Mouse (Mus musculus): ENCODE results near the gene Rnf216. TPM values are rescaled to one million over a fixed set of nuclear protein-coding genes. Genes with fewer than 3 reads are reported as not detected.

Gene Rnf216
- polyA plus RNA-seq, 1 experiment from 2014 or later: 25.1 TPM

DNA sequence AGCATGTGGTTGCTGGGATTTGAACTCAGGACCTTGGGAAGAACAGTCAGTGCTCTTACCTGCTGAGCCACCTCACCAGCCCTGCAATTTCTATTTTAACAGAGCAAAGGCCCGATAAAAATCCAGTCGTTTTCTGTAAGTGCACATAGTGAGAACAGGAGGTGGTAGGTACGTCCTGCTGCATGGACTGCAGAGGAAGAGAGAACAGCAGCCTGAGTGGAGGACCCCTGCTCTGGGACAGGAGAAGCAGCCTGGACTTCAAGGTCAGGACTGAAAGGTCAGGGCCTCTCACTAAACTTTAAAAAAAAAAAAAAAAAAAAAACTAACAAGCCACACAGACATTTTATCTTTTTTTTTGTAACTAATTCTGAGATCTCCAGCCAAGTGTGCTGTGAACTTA, 50.5 kb downstream of the Rnf216 start:
- Histone ChIP-seq H3K9me3 (no peaks in the 10 kb centered on the region), H3K27ac (replicated peaks) (peak overlapping the region; percentile 50), H3K9ac (no peak overlapping the region), H3K36me3 (peaks cover 47% of the 10 kb centered on the region), H3K4me1 (peaks cover 61% of the 10 kb centered on the region), H3K4me3 (no peak overlapping the region), H3K4me2 (no peak overlapping the region), H3K27me3 (replicated peaks) (no peaks in the 10 kb centered on the region)
- WGBS: 75% methylated on average over 3 of the region's 3 CpGs
- ATAC-seq (ENCODE audit: extremely low read depth, insufficient number of reproducible peaks, low FRiP score, low TSS enrichment): no peak

DNA sequence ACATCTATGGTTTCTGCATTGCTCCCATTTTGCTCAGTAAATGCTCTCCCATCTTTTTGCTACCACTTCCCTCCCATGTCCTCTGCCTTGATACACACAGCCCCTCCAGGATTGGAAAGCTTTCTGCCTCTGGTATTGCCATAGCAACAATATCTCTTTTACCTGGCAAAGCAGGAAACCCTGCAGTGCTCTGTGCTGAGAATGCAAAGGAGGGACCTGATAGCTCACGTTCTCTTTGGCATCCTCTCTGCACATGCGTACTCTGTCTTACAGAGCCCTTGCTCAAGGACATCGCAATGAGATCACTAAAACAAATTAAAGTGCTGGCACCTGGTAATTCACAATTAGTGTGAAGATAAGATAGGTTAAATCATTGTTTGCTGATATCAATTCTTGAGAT, 51.3 kb downstream of the Rnf216 start:
- H3K36me3 ChIP-seq: peaks cover 40% of the 10 kb centered on the region
- H3K9ac ChIP-seq: peak overlapping the region; percentile 1; the same call in 1 of the 2 replicates
- H3K4me2 ChIP-seq: no peak overlapping the region
- ATAC-seq (ENCODE audit: extremely low read depth, insufficient number of reproducible peaks, low FRiP score, low TSS enrichment): no peak
- H3K4me3 ChIP-seq: no peak overlapping the region
- H3K27ac ChIP-seq (replicated peaks): peak overlapping the region; percentile 50
- H3K27me3 ChIP-seq (replicated peaks): no peaks in the 10 kb centered on the region
- H3K4me1 ChIP-seq: peaks cover 64% of the 10 kb centered on the region
- H3K9me3 ChIP-seq: no peaks in the 10 kb centered on the region
- WGBS: 37% methylated on average over 3 of the region's 3 CpGs

DNA sequence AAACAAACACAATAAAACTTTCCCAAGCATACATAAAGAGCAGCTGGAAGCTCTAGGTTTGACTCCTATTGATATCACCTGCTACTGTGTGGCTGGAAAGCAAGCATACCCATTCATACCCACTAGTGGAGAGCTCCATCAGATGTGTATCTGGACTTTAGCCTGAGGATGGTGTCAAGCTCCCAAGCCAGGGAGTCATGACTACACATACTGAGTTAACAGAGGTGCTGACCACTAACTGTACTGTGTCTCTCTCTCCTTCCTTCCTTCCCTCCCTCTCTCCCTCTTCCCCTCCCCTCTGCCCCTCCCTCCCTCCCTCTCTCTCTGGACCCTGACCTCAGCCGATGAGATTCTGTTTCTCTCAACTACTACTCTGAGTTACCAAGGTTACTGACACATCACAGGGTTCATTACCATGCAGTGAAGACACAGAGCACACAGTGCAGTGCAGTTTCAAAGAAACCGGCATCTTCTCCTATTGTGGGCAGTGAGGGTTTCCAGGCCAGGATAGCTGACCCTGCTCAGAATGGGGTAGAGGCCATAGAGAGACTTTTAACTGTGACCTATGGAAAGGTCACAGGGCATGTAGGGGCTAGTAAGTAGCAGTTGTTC, 51.9 kb downstream of the Rnf216 start:
- peaks cover 40% of the 10 kb centered on the region for H3K36me3 ChIP-seq
- peaks cover 64% of the 10 kb centered on the region for H3K4me1 ChIP-seq
- H3K27ac ChIP-seq (replicated peaks): peak overlapping the region; percentile 50
- no peak for ATAC-seq (ENCODE audit: extremely low read depth, insufficient number of reproducible peaks, low FRiP score, low TSS enrichment)
- H3K4me3 ChIP-seq: no peak overlapping the region
- no peaks in the 10 kb centered on the region for H3K27me3 ChIP-seq (replicated peaks)
- peak overlapping the region; percentile 1; the same call in 1 of the 2 replicates for H3K9ac ChIP-seq
- H3K4me2 ChIP-seq: no peak overlapping the region
- H3K9me3 ChIP-seq: no peaks in the 10 kb centered on the region
- 26% methylated on average over 2 of the region's 2 CpGs for WGBS

DNA sequence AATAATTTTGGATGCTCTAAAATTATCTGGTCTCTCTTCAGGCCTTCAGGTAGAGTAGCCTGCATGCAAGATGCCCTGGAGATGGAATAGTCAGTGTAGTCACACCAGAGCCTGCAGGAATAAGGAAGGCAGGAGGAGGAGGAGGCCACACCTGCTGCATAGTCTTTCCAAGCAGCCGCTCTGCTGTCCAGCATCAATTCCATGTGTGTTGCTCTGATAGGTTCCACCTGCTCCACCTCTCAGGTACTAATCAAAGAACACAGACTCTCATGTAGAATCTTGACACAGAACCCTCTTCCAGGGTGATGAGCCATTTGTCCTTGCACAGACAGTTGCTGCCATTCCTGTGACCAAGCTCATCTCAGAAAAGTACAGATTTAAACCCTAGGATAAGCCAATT, 52.8 kb downstream of the Rnf216 start:
- H3K27ac ChIP-seq (replicated peaks): peak overlapping the region; percentile 89
- no peaks in the 10 kb centered on the region for H3K27me3 ChIP-seq (replicated peaks)
- peak overlapping the region; percentile 60; the same call in 1 of the 2 replicates for H3K9ac ChIP-seq
- H3K36me3 ChIP-seq: peaks cover 33% of the 10 kb centered on the region
- ATAC-seq (ENCODE audit: extremely low read depth, insufficient number of reproducible peaks, low FRiP score, low TSS enrichment): no peak
- no peaks in the 10 kb centered on the region for H3K9me3 ChIP-seq
- H3K4me2 ChIP-seq: no peak overlapping the region
- 77% methylated on average over 1 of the region's 1 CpGs for WGBS
- H3K4me1 ChIP-seq: peaks cover 71% of the 10 kb centered on the region
- H3K4me3 ChIP-seq: no peak overlapping the region

DNA sequence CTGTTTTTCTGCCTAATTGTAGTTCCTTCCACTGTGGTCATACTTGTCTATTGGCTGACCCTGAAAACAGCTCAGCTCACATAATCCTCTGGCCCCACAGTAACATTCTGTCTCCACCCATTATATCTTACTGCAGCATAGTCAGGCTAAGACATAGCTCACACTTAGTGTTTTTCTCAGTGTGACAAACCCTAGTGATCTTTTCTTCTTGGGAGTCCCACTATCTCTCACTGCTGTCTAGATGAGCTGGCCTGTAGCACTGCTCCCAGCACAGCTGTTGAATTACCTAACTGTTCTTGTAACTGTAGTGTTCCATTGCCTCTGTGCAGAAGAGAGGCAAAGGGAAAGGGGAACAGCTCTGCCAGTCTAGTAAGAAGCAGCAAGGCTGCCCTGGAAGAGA, 53.6 kb downstream of the Rnf216 start:
- Histone ChIP-seq H3K27me3 (replicated peaks) (no peaks in the 10 kb centered on the region), H3K36me3 (peaks cover 27% of the 10 kb centered on the region), H3K4me2 (no peak overlapping the region), H3K9ac (peak overlapping the region; percentile 60), H3K4me1 (peaks cover 79% of the 10 kb centered on the region), H3K9me3 (no peaks in the 10 kb centered on the region), H3K27ac (replicated peaks) (peak overlapping the region; percentile 89), H3K4me3 (no peak overlapping the region)
- no peak for ATAC-seq (ENCODE audit: extremely low read depth, insufficient number of reproducible peaks, low FRiP score, low TSS enrichment)

DNA sequence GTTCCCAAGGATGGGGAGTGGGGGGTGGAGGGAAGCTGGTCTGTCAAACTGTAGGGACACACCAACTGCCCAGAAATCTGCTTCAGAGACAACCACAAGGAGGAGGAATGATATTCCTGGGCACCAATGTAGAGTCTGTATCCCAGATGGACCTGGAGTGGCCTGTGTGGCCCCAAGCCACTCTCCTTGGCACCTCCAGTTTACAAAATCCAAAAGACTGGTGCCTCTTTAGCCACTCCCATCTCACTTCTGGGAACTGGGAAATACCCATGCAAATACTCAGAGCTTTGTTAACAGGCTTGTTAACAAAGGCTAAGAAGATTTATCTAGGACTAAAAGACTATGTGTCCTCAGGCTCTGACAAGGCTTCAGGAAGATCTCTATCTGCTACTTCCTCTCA, 54.1 kb downstream of the Rnf216 start:
- H3K27ac ChIP-seq (replicated peaks): peak overlapping the region; percentile 89
- peaks cover 22% of the 10 kb centered on the region for H3K36me3 ChIP-seq
- no peaks in the 10 kb centered on the region for H3K27me3 ChIP-seq (replicated peaks)
- peak overlapping the region; percentile 51 for H3K9ac ChIP-seq
- peaks cover 84% of the 10 kb centered on the region for H3K4me1 ChIP-seq
- H3K4me2 ChIP-seq: peak overlapping the region; percentile 20; the same call in 1 of the 2 replicates
- ATAC-seq (ENCODE audit: extremely low read depth, insufficient number of reproducible peaks, low FRiP score, low TSS enrichment): no peak
- no peaks in the 10 kb centered on the region for H3K9me3 ChIP-seq
- no peak overlapping the region for H3K4me3 ChIP-seq

DNA sequence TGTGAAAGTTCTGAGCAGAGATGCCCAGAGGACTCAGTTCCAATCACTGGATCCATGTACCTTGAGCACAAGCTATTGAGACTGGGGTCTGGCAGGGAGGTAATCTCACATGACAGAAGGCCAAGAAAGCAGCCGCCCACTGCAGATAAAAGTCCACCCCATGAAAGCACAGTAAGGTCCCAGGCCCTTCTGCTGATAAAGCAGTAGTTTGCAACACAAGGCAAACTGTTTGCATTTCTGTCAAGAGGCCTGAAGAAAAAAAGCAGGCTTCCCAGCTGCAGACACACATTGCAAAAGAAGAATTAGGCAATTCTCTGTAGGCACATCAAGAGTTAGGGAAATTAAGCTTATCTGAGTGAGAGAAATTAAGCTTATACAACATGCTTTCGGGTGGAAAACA, 54.6 kb downstream of the Rnf216 start:
- no peak for ATAC-seq (ENCODE audit: extremely low read depth, insufficient number of reproducible peaks, low FRiP score, low TSS enrichment)
- peaks cover 89% of the 10 kb centered on the region for H3K4me1 ChIP-seq

DNA sequence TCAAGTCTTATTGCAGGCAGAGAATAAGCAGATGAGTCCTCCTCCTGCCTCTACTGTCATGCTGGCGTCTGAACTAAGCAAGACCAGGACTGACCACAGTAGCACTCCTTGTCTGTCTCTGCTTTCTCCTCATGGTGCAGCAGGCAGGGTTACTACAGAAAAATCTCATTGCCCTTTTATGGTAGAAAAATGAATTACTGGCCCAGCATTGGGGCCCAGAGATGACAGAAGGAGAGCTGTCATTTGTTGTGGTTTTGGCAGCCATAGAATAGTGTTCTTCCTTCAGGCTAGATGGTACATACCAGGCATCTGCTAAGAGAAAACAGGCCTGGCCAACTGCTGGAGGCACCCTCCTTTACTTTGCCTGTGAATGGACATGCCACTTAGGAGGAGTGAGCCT, 55.0 kb downstream of the Rnf216 start:
- Histone ChIP-seq H3K4me2 (0 out of 2 replicates have a peak overlapping the region, but pooled peaks have one; percentile 20), H3K4me1 (peaks cover 93% of the 10 kb centered on the region), H3K27me3 (replicated peaks) (no peaks in the 10 kb centered on the region), H3K9ac (peak overlapping the region; percentile 2; the same call in 1 of the 2 replicates), H3K27ac (replicated peaks) (peak overlapping the region; percentile 89), H3K9me3 (no peaks in the 10 kb centered on the region), H3K4me3 (no peak overlapping the region), H3K36me3 (peaks cover 18% of the 10 kb centered on the region)
- ATAC-seq (ENCODE audit: extremely low read depth, insufficient number of reproducible peaks, low FRiP score, low TSS enrichment): no peak
- WGBS: 38% methylated on average over 1 of the region's 1 CpGs

More for the DNA sequence above, 54.6 kb downstream of the Rnf216 start:
- no peaks in the 10 kb centered on the region for H3K27me3 ChIP-seq (replicated peaks)
- peak overlapping the region; percentile 51 for H3K9ac ChIP-seq
- H3K9me3 ChIP-seq: no peaks in the 10 kb centered on the region
- peaks cover 19% of the 10 kb centered on the region for H3K36me3 ChIP-seq
- WGBS: 17% methylated on average over 2 of the region's 2 CpGs
- peak overlapping the region; percentile 89 for H3K27ac ChIP-seq (replicated peaks)
- H3K4me2 ChIP-seq: peak overlapping the region; percentile 20; the same call in 1 of the 2 replicates
- H3K4me3 ChIP-seq: no peak overlapping the region

DNA sequence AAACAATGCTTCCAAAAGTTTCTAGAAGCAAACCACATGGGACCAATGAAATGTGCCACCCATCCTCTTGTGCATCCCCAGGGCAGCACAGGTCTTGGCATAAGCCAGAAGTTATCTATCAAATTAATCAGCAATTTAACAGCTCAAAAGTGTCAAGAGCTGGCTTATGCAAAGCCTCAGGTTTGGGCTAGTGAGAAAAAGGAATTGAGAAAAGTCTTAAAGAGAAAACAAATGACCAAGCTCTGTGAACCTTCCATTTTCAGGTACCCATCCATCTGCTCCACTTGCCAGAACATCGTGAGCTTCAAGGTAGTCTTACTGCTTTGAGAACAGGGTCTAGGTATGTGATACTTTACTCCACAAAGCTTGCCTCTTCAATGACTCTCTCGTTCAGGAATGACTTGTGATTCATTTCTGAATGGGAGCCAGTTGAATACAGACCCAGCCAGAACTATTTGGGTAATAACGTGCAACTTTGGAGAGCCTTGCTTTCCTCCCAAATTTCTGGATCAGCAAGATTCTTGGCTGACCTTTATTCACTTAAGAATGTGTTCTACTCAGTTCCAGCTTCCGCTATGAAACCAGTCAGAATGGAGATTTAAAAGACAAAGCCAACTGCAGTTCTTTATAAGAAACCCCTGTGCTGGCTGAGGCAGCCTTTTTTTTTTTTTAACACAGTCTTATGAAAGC, 56.5 kb downstream of the Rnf216 start:
- Histone ChIP-seq H3K27ac (replicated peaks) (peak overlapping the region; percentile 89), H3K9ac (no peak overlapping the region), H3K4me1 (peaks cover 96% of the 10 kb centered on the region), H3K27me3 (replicated peaks) (no peaks in the 10 kb centered on the region), H3K9me3 (no peaks in the 10 kb centered on the region), H3K36me3 (peaks cover 20% of the 10 kb centered on the region), H3K4me2 (0 out of 2 replicates have a peak overlapping the region, but pooled peaks have one; percentile 24), H3K4me3 (no peak overlapping the region)
- ATAC-seq (ENCODE audit: extremely low read depth, insufficient number of reproducible peaks, low FRiP score, low TSS enrichment): no peak
- WGBS: 51% methylated on average over 4 of the region's 4 CpGs

DNA sequence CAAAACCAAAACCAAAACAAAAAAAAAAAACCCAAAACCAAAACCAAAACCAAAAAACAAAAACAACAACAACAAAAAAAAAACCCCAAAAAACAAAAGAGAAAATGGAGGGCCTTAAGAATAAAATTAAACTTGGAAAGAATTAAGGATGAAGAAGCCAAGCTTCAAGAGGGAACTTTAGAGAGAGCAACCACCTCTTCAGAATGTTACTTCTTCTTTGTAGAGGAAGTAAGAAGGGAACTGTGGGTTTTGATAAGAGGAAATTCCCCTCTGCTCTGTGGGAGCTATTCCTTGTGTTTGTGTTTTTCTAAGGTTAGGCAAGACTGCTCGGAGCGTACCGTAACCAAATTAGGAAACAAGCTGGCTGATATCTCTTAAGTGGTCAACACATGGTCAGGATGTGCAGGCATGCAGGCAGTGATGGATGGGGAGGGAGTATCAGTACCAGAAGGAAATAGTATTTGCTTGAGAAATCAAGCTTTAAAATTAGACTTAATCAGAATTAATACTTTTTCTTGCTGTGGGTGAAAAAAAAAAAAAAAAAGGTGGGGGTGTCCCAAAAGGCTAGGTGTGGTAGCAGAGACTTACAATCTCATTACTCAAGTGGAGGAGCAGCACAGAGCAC, 57.2 kb downstream of the Rnf216 start:
- 6% methylated on average over 3 of the region's 3 CpGs for WGBS
- Histone ChIP-seq H3K27ac (replicated peaks) (peak overlapping the region; percentile 82), H3K9me3 (no peaks in the 10 kb centered on the region), H3K4me1 (peaks cover 95% of the 10 kb centered on the region), H3K9ac (no peak overlapping the region), H3K36me3 (peaks cover 26% of the 10 kb centered on the region), H3K27me3 (replicated peaks) (no peaks in the 10 kb centered on the region), H3K4me2 (0 out of 2 replicates have a peak overlapping the region, but pooled peaks have one; percentile 24), H3K4me3 (no peak overlapping the region)
- ATAC-seq (ENCODE audit: extremely low read depth, insufficient number of reproducible peaks, low FRiP score, low TSS enrichment): 0 out of 2 replicates have a peak, but pooled peaks have one; percentile 43

DNA sequence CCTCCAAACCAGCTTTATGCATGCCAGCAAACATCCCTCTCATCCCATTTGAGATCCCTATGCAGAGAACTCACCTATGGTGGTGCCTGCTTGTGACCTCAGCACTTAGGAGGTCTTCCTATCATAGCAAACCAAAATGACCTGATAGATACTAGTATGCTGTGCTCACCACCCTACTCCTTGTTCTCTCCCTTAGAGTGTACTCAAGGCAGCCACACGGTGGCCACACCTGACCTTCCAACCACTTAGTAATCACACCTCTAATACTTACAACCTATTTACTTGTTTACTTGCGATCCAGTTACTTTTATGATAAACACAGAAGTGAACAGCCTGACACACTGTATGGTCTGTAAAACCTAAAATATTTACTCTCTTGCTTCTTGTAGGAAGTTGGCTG, 58.1 kb downstream of the Rnf216 start:
- Histone ChIP-seq H3K27ac (replicated peaks) (peak overlapping the region; percentile 89), H3K4me3 (no peak overlapping the region), H3K9ac (no peak overlapping the region), H3K4me2 (no peak overlapping the region), H3K4me1 (peaks cover 95% of the 10 kb centered on the region), H3K9me3 (no peaks in the 10 kb centered on the region), H3K36me3 (peaks cover 19% of the 10 kb centered on the region), H3K27me3 (replicated peaks) (no peaks in the 10 kb centered on the region)
- WGBS: 71% methylated on average over 2 of the region's 2 CpGs
- no peak for ATAC-seq (ENCODE audit: extremely low read depth, insufficient number of reproducible peaks, low FRiP score, low TSS enrichment)
